Mouse (Mus musculus) ES-CJ7 (cell line): ENCODE results near the gene Fahd1.
A peak's percentile ranks its signal among the peaks of the same experiment; 100 is the strongest.

Source experiments
- DNase-seq: peaks from one replicate; pipeline ENCODE4 v3.0.0; 2011; ENCODE audit warnings: low read depth, low spot score

Fahd1 gene

GRCm38 (mm10) chr17:24850065-24850772 is at the start of gene Fahd1:
Gene Fahd1 (minus strand): TSS chr17:24850364.
- DNase-seq = peak; percentile 99

- no peak for DNase-seq
Measured at GRCm38 (mm10) chr17:24899153-24899552, 49.0 kb upstream of the Fahd1 start.

- no peak for DNase-seq
Measured at GRCm38 (mm10) chr17:24898041-24898854, 48.1 kb upstream of the Fahd1 start.

GRCm38 (mm10) chr17:24897600-24897999 is 47.4 kb upstream of the Fahd1 start:
- no peak for DNase-seq

- no peak for DNase-seq
Measured at GRCm38 (mm10) chr17:24896993-24897269, 46.8 kb upstream of the Fahd1 start.

GRCm38 (mm10) chr17:24896241-24896992 is 46.3 kb upstream of the Fahd1 start, which contains the start of gene Nme3:
Gene Nme3 (plus strand): TSS chr17:24896500.
- peak; percentile 81 for DNase-seq

- DNase-seq = no peak
Measured at GRCm38 (mm10) chr17:24895571-24896240, 45.5 kb upstream of the Fahd1 start.

GRCm38 (mm10) chr17:24894995-24895547 is 44.9 kb upstream of the Fahd1 start, which contains the start of the genes Eme2 and Mrps34:
Gene Eme2 (minus strand): TSS chr17:24895087.
Gene Mrps34 (plus strand): TSS chr17:24895116.
- peak; percentile 90 for DNase-seq

- no peak for DNase-seq
Measured at GRCm38 (mm10) chr17:24894061-24894994, 44.2 kb upstream of the Fahd1 start.

- DNase-seq = no peak
Measured at GRCm38 (mm10) chr17:24893276-24893675, 43.1 kb upstream of the Fahd1 start.

- DNase-seq = no peak
Measured at GRCm38 (mm10) chr17:24892785-24893184, 42.6 kb upstream of the Fahd1 start.

GRCm38 (mm10) chr17:24891321-24891720 is 41.2 kb upstream of the Fahd1 start:
- no peak for DNase-seq

GRCm38 (mm10) chr17:24890151-24891092 is 40.3 kb upstream of the Fahd1 start:
- DNase-seq = no peak

GRCm38 (mm10) chr17:24888862-24889261 is 38.7 kb upstream of the Fahd1 start:
- no peak for DNase-seq

- DNase-seq = no peak
Measured at GRCm38 (mm10) chr17:24887291-24888080, 37.3 kb upstream of the Fahd1 start.

- no peak for DNase-seq
Measured at GRCm38 (mm10) chr17:24886932-24887271, 36.7 kb upstream of the Fahd1 start.

GRCm38 (mm10) chr17:24886134-24886931 is 36.2 kb upstream of the Fahd1 start, which contains the start of the genes Nubp2 and Spsb3:
Gene Nubp2 (minus strand): TSS chr17:24886349.
Gene Spsb3 (plus strand): TSS chr17:24886643.
- peak; percentile 99 for DNase-seq
